Mouse (Mus musculus): ENCODE results near the gene Car3. TPM values are rescaled to one million over a fixed set of nuclear protein-coding genes. Genes with fewer than 3 reads are reported as not detected.
"Not testable (repeated sequence)": the region's sequence is repeated elsewhere in the genome, so short reads cannot be mapped to it uniquely, and the experiment has no call there.

Car3 gene
- total RNA-seq (2012; rRNA removed): 1.7 and 1.8 TPM in 2 replicates
- polyA plus RNA-seq (2012; ENCODE audit: insufficient read depth in 1 of 2, insufficient read length in 2 of 2, low read depth in 1 of 2, low replicate concordance in 2 of 2, missing spikeins in 1 of 2): 1 to 10 TPM in 1 of 2 experiments, not detected in 1; 4.9 TPM

- no peaks in the 10 kb centered on the region; the same call in 1 of the 2 replicates for H3K79me2 ChIP-seq (ENCODE audit: control insufficient read depth, insufficient read depth, low read length, poor library complexity)
- no peaks in the 10 kb centered on the region for H3K27me3 ChIP-seq (ENCODE audit: control insufficient read depth in 1 of 2, insufficient read depth in 2 of 2, low read length in 2 of 2)
- no peak within 1 kb of the TSS for H3K27ac ChIP-seq (ENCODE audit: control insufficient read depth, low read depth, low read length)
- no peaks in the 10 kb centered on the region for H3K36me3 ChIP-seq (ENCODE audit: control insufficient read depth in 1 of 2, insufficient read depth in 2 of 2, low read length in 2 of 2)
- H3K9ac ChIP-seq (ENCODE audit: control insufficient read depth, low read depth, low read length, poor library complexity, severe bottlenecking): no peak within 1 kb of the TSS
- DNase-seq (ENCODE audit: low read depth, low spot score): no peak
- H3K4me3 ChIP-seq (ENCODE audit: control insufficient read depth in 1 of 2, insufficient read depth in 1 of 2, low read depth in 2 of 2, low read length in 2 of 2): no peak within 1 kb of the TSS
- TF ChIP-seq NRF1 (IDR thresholded peaks at IDR 0.05; ENCODE audit: insufficient read depth, low read depth, low read length, poor library complexity, severe bottlenecking) (no peak), ETS1 (IDR thresholded peaks at IDR 0.05; ENCODE audit: low read depth, low read length) (no peak), GABPA (IDR thresholded peaks at IDR 0.05; ENCODE audit: low read depth, low read length) (no peak), TAL1 (IDR thresholded peaks at IDR 0.05; ENCODE audit: low read length) (no peak), ZMIZ1 (IDR thresholded peaks at IDR 0.05; ENCODE audit: low read depth, low read length) (no peak), RCOR1 (IDR thresholded peaks at IDR 0.05; ENCODE audit: low read depth, low read length) (no peak), POLR2AphosphoS5 (IDR thresholded peaks at IDR 0.05; ENCODE audit: borderline replicate concordance, low read depth, low read length) (no peak), MEF2A (IDR thresholded peaks at IDR 0.05; ENCODE audit: extremely low read depth, insufficient replicate concordance, low read depth, low read length, poor library complexity, severe bottlenecking) (no peak), POLR2AphosphoS2 (IDR thresholded peaks at IDR 0.05; ENCODE audit: low read length) (no peak), CHD2 (IDR thresholded peaks at IDR 0.05; ENCODE audit: low read length) (no peak), MAFK (IDR thresholded peaks at IDR 0.05; ENCODE audit: borderline replicate concordance, low read depth, low read length) (no peak), JUND (IDR thresholded peaks at IDR 0.05; ENCODE audit: low read depth, low read length) (no peak), ZNF384 (IDR thresholded peaks at IDR 0.05; ENCODE audit: low read depth, low read length) (no peak), CTCF (IDR thresholded peaks at IDR 0.05 in 2 of 3, conservative IDR thresholded peaks at IDR 0.05 in 1 of 3; ENCODE audit: control insufficient read depth in 1 of 3, insufficient read depth in 1 of 3, low read depth in 2 of 3, low read length in 3 of 3, poor library complexity in 1 of 3, severe bottlenecking in 1 of 3) (no peak), MXI1 (IDR thresholded peaks at IDR 0.05; ENCODE audit: low read depth, low read length) (no peak), GATA1 (IDR thresholded peaks at IDR 0.05; ENCODE audit: low read depth, low read length) (no peak), ELF1 (IDR thresholded peaks at IDR 0.05; ENCODE audit: low read depth, low read length) (no peak), USF1 (IDR thresholded peaks at IDR 0.05; ENCODE audit: low read depth, low read length) (no peak), KAT2A (conservative IDR thresholded peaks at IDR 0.05; ENCODE audit: low read depth, low read length) (no peak)
- H3K9me3 ChIP-seq (replicated peaks; ENCODE audit: insufficient read depth, low read length): no peaks in the 10 kb centered on the region
- H3K4me1 ChIP-seq (ENCODE audit: control insufficient read depth in 1 of 2, insufficient read depth in 2 of 2, low read length in 2 of 2): peaks cover 0 to under 1% of the 10 kb centered on the region in 2 experiments; a peak in 1 of 4 replicates
Observed at GRCm38 (mm10) chr3:14863022-14863711, at the start of gene Car3. Car3 (plus strand) TSS chr3:14863512.

DNA sequence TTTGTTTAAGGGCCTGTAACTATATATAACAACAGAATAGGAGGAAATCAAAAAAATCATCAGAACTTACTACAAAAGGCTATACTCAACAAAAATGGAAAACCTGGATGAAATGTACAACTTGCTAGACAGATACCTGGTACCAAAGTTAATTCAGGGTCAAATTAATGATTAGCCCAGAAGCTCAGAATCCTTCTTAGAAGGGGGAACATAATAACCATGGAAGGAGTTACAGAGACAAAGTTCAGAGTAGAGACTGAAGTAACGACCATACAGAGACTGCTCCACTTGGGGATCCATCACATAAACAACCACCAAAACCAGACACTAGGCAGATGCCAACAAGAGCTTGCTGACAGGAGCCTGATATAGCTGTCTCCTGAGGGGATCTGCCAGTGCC lies 47.9 kb upstream of the Car3 start:
- not testable (repeated sequence) for H3K27ac ChIP-seq (ENCODE audit: control insufficient read depth, low read depth, low read length); H3K9ac ChIP-seq (ENCODE audit: control insufficient read depth, low read depth, low read length, poor library complexity, severe bottlenecking); H3K79me2 ChIP-seq (ENCODE audit: control insufficient read depth, insufficient read depth, low read length, poor library complexity); H3K9me3 ChIP-seq (replicated peaks; ENCODE audit: insufficient read depth, low read length); H3K4me1 ChIP-seq (ENCODE audit: control insufficient read depth in 1 of 2, insufficient read depth in 2 of 2, low read length in 2 of 2); H3K27me3 ChIP-seq (ENCODE audit: control insufficient read depth in 1 of 2, insufficient read depth in 2 of 2, low read length in 2 of 2); H3K4me3 ChIP-seq (ENCODE audit: control insufficient read depth in 1 of 2, insufficient read depth in 1 of 2, low read depth in 2 of 2, low read length in 2 of 2); DNase-seq (ENCODE audit: low read depth, low spot score)
- peaks cover 0 to 13% of the 10 kb centered on the region in 2 experiments; a peak in 2 of 4 replicates for H3K36me3 ChIP-seq (ENCODE audit: control insufficient read depth in 1 of 2, insufficient read depth in 2 of 2, low read length in 2 of 2)

Data from MEL (cell line).